Mouse (Mus musculus): ENCODE results near the gene Senp5.

- TF ChIP-seq CTCF (IDR thresholded peaks at IDR 0.05; ENCODE audit: low read depth) = no peak
- no peak for TF ChIP-seq EP300 (IDR thresholded peaks at IDR 0.05; ENCODE audit: low read depth)
Measured at GRCm38 (mm10) chr16:31910281-31910847, 92.7 kb downstream of the Senp5 start.

All from liver, postnatal 0 days (tissue).